Mouse (Mus musculus) lung, postnatal 0 days (tissue): ENCODE data around the gene Dapk2. TPM values are rescaled to one million over a fixed set of nuclear protein-coding genes. Genes with fewer than 3 reads are reported as not detected.

Experiments
- ATAC-seq: fragments of 200-750 bp; cut with Nextera tagmentation; 2 replicates; pipeline ENCODE4 v1.8.0; 2017; ENCODE audit warnings: moderate library complexity
- DNase-seq: peaks from one replicate; pipeline ENCODE4 v3.0.0-alpha.2; 2016; ENCODE audit warnings: low spot score
- H3K27ac ChIP-seq: fragments of 300-500 bp; sonication (generic); 2 replicates; pipeline ENCODE4 v1.5.1; 2014; ENCODE audit warnings: antibody characterized with exemption, mild to moderate bottlenecking, low read length, mixed read lengths
- H3K27me3 ChIP-seq: fragments of 300-500 bp; sonication (generic); replicated peaks from 2 replicates; pipeline ENCODE4 v1.6.1; 2014; ENCODE audit warnings: low read length, mixed read lengths; ENCODE audit not compliant: insufficient read depth
- H3K36me3 ChIP-seq: fragments of 300-500 bp; sonication (generic); 2 replicates; pipeline ENCODE4 v1.6.1; 2014; ENCODE audit warnings: low read length, mixed read lengths; ENCODE audit not compliant: insufficient read depth
- H3K4me1 ChIP-seq: fragments of 300-500 bp; sonication (generic); 2 replicates; pipeline ENCODE4 v1.6.1; 2014; ENCODE audit warnings: antibody characterized with exemption, low read depth, low read length, mixed read lengths; ENCODE audit not compliant: insufficient read depth
- H3K4me2 ChIP-seq: fragments of 300-500 bp; sonication (generic); replicated peaks from 2 replicates; pipeline ENCODE4 v1.6.1; 2014; ENCODE audit warnings: low read depth, mild to moderate bottlenecking, low read length, moderate library complexity, mixed read lengths
- H3K4me3 ChIP-seq: fragments of 300-500 bp; sonication (generic); 2 replicates; pipeline ENCODE4 v1.5.1; 2014; ENCODE audit warnings: low read depth, low read length
- H3K9ac ChIP-seq: fragments of 300-500 bp; sonication (generic); replicated peaks from 2 replicates; pipeline ENCODE4 v1.6.1; 2014; ENCODE audit warnings: low read depth, mild to moderate bottlenecking
- H3K9me3 ChIP-seq: fragments of 300-500 bp; sonication (generic); 2 replicates; pipeline ENCODE4 v1.6.1; 2016; ENCODE audit warnings: low read length, mixed read lengths
- CTCF ChIP-seq: IDR thresholded peaks from 2 replicates; pipeline ENCODE4 v1.5.1; 2016; ENCODE audit warnings: antibody characterized with exemption, mild to moderate bottlenecking
- EP300 ChIP-seq: IDR thresholded peaks from 2 replicates; pipeline ENCODE4 v1.6.1; 2016; ENCODE audit warnings: antibody characterized with exemption, mild to moderate bottlenecking, control low read depth
- WGBS: fragments of 180-500 bp; shearing (Covaris S2); extraction: QIAGEN DNeasy Blood & Tissue Kit; methylation state at CpG from one replicate; pipeline ENCODE4 v1.1.7; 2014; 5-methylcytosine and 5-hydroxymethylcytosine counted together
- polyA plus RNA-seq: library from polyadenylated mRNA; unstranded; fragments of >200 nt; fragmentation: Nextera tagmentation; extraction: Ambion mirVana; gene quantifications from 2 replicates; pipeline ENCODE4 v1.2.1, GENCODE M21; 2015

Dapk2 gene
- polyA plus RNA-seq, 1 experiment from 2014 or later, result 60.9 TPM

DNA sequence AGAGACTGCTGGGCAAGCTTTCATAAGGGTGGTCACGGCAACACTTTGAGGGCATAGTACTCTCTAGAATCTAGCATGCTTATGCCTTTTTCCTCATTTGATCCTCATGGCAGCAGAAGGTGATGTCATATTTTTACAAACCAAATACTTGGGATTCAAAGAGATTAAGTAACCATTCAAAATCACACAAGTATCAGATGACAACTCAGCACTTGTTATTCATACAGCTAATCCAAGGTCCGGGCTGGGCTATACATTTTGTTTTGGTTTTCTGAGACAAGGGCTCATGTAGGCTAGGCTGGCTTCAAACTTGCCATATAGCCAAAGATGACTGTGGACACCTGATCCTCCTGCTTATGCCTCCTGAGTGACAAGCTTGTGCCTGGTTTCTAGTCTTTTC lies 78.6 kb downstream of the Dapk2 start:
- no peak overlapping the region for H3K4me2 ChIP-seq
- 44% methylated on average over 2 of the region's 2 CpGs for WGBS

DNA sequence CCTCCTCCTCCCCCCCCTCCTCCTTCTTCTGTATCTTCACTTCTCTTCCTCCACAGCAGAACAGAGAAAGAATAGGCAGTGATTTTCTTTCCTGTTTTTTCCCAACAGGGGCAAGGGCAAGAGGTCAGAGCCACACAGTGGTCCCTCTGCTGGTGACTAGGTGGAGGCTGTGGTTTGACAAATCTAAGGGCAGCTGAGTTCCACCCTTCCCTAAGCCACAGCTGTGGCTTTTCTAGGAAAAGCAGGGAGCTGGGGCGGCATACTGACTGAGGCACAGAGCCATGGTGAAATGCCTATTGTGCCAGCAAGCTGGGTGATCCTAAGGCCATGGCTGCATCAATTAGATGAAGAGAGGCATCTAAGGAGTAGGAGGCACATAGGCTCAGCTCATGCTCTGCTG lies 79.7 kb downstream of the Dapk2 start:
- no peak overlapping the region for H3K4me3 ChIP-seq
- no peak for ATAC-seq

More for the DNA sequence above, 78.6 kb downstream of the Dapk2 start:
- no peaks in the 10 kb centered on the region for H3K9me3 ChIP-seq
- no peak for TF ChIP-seq CTCF
- 0 out of 2 replicates have a peak, but pooled peaks have one; percentile 32 for TF ChIP-seq EP300
- no peaks in the 10 kb centered on the region for H3K36me3 ChIP-seq
- peak; percentile 72 for DNase-seq
- H3K4me3 ChIP-seq, result no peak overlapping the region
- H3K4me1 ChIP-seq, result no peaks in the 10 kb centered on the region; the same call in 1 of the 2 replicates
- no peaks in the 10 kb centered on the region for H3K27me3 ChIP-seq
- no peak overlapping the region for H3K27ac ChIP-seq
- ATAC-seq, result peak; percentile 8; the same call in 1 of the 2 replicates
- no peak overlapping the region for H3K9ac ChIP-seq

DNA sequence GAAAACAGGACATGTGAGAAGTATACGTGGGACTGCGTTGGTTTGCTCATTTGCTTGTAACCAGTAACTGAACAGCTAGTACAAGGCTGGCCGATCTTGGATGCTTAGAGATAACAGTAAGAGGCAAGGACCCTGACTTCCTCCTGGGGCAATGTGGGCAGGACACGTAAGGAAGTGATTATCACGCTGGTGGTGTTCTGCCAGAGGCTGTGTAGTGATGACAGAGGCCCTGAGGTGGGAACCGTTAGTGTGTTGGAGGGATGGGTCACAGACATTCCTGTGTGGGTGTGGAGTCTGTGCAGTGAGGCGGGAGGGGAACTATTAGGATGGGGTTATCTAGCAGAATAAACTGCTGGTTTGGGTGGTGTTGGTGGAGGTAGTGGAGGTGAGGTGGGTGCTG lies 81.2 kb downstream of the Dapk2 start:
- no peak for ATAC-seq
- peak overlapping the region; percentile 72 for H3K27ac ChIP-seq
- H3K36me3 ChIP-seq, result no peaks in the 10 kb centered on the region
- no peaks in the 10 kb centered on the region for H3K9me3 ChIP-seq
- WGBS, result 48% methylated on average over 7 of the region's 7 CpGs
- H3K27me3 ChIP-seq, result no peaks in the 10 kb centered on the region
- H3K9ac ChIP-seq, result no peak overlapping the region
- TF ChIP-seq CTCF (no peak), EP300 (no peak)
- peak; percentile 29 for DNase-seq
- H3K4me1 ChIP-seq, result peaks cover 3% of the 10 kb centered on the region; the same call in 1 of the 2 replicates
- no peak overlapping the region for H3K4me3 ChIP-seq
- H3K4me2 ChIP-seq, result no peak overlapping the region

More for the DNA sequence above, 79.7 kb downstream of the Dapk2 start:
- Histone ChIP-seq H3K27ac (no peak overlapping the region), H3K27me3 (no peaks in the 10 kb centered on the region), H3K4me1 (peaks cover 1% of the 10 kb centered on the region; the same call in 1 of the 2 replicates), H3K9me3 (no peaks in the 10 kb centered on the region), H3K36me3 (no peaks in the 10 kb centered on the region), H3K4me2 (no peak overlapping the region), H3K9ac (no peak overlapping the region)
- 80% methylated on average over 1 of the region's 1 CpGs for WGBS
- DNase-seq, result no peak
- TF ChIP-seq EP300 (no peak), CTCF (no peak)

DNA sequence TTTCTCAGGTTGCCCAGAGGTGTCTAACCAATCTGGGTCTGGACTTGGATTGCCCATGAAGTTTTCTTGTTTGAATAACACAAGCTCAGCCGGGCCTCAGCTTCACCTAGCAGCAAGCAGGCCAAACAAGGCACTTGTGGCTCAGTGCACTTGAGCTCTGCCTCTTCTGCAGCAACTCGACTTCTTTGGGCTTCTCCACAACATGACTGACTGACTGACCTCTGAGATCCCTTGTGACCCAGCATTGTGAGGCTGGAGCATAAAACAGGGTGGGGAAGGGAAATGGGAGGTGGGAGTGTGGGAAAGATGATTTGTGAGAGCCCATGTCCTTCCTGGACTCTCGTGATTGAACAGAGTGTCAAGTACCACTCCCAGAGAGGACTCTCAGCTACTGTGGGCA lies 81.7 kb downstream of the Dapk2 start:
- peak overlapping the region; percentile 72 for H3K27ac ChIP-seq
- no peaks in the 10 kb centered on the region for H3K9me3 ChIP-seq
- no peaks in the 10 kb centered on the region for H3K36me3 ChIP-seq
- peaks cover 3% of the 10 kb centered on the region; the same call in 1 of the 2 replicates for H3K4me1 ChIP-seq
- H3K4me2 ChIP-seq, result no peak overlapping the region
- TF ChIP-seq EP300 (no peak; the same call in 1 of the 2 replicates), CTCF (no peak)
- H3K9ac ChIP-seq, result no peak overlapping the region
- no peak overlapping the region for H3K4me3 ChIP-seq
- peak; percentile 79 for ATAC-seq
- 38% methylated on average over 3 of the region's 3 CpGs for WGBS
- peak; percentile 86 for DNase-seq
- H3K27me3 ChIP-seq, result no peaks in the 10 kb centered on the region

DNA sequence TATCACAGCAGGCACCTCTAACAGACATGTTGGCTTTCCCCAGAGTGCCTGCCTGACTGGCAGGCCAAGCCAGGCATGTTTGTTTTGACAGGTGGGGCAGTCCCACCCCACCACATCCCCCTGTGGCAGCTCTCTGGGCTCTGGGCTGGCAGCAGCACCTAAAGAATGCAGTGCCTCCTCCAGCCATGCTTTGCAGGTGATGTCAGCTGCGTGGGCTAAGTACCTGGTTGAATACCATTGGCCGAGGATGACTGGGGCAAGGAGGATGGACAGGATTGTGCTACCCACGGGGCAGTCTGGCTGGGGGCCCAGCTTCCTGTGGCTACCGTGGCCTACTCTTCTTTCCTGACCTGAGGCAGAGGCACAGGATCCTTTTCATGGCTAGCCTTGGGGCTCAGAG lies 82.5 kb downstream of the Dapk2 start:
- H3K4me1 ChIP-seq, result peaks cover 3% of the 10 kb centered on the region; the same call in 1 of the 2 replicates
- WGBS, result 26% methylated on average over 4 of the region's 4 CpGs
- no peak overlapping the region for H3K4me2 ChIP-seq
- H3K27ac ChIP-seq, result peak overlapping the region; percentile 72
- no peaks in the 10 kb centered on the region for H3K36me3 ChIP-seq
- DNase-seq (peak; percentile 80), ATAC-seq (peak; percentile 81)
- TF ChIP-seq EP300 (peak; percentile 77), CTCF (no peak)
- no peaks in the 10 kb centered on the region for H3K27me3 ChIP-seq
- no peak overlapping the region for H3K4me3 ChIP-seq
- H3K9ac ChIP-seq, result no peak overlapping the region
- no peaks in the 10 kb centered on the region for H3K9me3 ChIP-seq

DNA sequence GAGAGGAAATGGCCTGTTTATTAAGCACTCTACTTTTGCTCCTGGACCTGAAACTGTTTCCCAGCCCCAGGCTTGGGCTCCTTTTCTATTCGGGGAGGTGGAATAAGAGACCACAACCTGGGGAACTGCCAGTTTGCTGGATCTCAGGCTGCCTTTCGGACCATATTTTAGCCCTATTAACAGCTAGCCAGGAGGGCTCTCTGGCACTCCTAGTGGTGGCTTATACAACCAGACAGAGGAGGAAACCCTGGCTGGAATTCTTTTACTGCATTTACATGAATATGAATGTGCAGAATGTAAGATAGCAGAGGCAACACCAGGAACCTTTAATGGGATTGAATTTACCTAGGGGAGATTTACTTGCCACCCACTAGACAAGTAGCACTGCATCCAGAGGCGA lies 83.0 kb downstream of the Dapk2 start:
- no peaks in the 10 kb centered on the region for H3K9me3 ChIP-seq
- no peaks in the 10 kb centered on the region for H3K27me3 ChIP-seq
- H3K4me1 ChIP-seq, result peaks cover 3% of the 10 kb centered on the region; the same call in 1 of the 2 replicates
- H3K27ac ChIP-seq, result peak overlapping the region; percentile 72; the same call in 1 of the 2 replicates
- no peak overlapping the region for H3K4me2 ChIP-seq
- 46% methylated on average over 3 of the region's 3 CpGs for WGBS
- H3K36me3 ChIP-seq, result no peaks in the 10 kb centered on the region
- peak; percentile 66 for DNase-seq
- peak; percentile 32; the same call in 1 of the 2 replicates for ATAC-seq
- H3K9ac ChIP-seq, result no peak overlapping the region
- no peak overlapping the region for H3K4me3 ChIP-seq
- TF ChIP-seq CTCF, result peak; percentile 78
- no peak for TF ChIP-seq EP300

DNA sequence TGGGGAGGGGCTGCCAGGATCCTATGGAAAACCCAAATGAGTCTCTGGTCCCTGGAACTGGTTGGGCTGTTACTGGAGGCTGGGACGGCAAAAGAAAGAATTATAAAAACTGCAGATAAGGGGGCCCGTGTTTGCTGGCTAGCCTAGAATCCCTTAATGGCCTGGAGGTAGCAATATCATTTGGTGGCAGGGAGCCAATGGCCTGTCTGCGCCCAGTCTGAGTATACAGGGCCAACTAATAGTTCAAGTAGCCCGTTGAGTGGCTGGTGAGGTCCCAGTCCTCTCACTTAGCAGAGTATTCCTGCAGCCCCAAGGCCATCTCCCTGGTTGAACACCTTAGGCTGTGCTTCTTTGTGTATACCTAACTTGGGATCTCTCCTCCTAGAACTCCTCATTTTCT lies 83.7 kb downstream of the Dapk2 start:
- ATAC-seq, result no peak

More for the DNA sequence above, 83.7 kb downstream of the Dapk2 start:
- TF ChIP-seq EP300 (no peak), CTCF (no peak)
- Histone ChIP-seq H3K9ac (no peak overlapping the region), H3K9me3 (no peaks in the 10 kb centered on the region), H3K4me2 (no peak overlapping the region), H3K4me1 (peaks cover 3% of the 10 kb centered on the region; the same call in 1 of the 2 replicates), H3K27ac (no peak overlapping the region), H3K4me3 (no peak overlapping the region), H3K36me3 (no peaks in the 10 kb centered on the region), H3K27me3 (no peaks in the 10 kb centered on the region)
- DNase-seq, result no peak
- 55% methylated on average over 4 of the region's 4 CpGs for WGBS
